Mouse (Mus musculus): ENCODE measurements around the gene Traip. TPM values are rescaled to one million over a fixed set of nuclear protein-coding genes. Genes with fewer than 3 reads are reported as not detected.

The Traip gene
- total RNA-seq (2021): 1 to 10 TPM; 1.0 to 1.3 TPM

DNA sequence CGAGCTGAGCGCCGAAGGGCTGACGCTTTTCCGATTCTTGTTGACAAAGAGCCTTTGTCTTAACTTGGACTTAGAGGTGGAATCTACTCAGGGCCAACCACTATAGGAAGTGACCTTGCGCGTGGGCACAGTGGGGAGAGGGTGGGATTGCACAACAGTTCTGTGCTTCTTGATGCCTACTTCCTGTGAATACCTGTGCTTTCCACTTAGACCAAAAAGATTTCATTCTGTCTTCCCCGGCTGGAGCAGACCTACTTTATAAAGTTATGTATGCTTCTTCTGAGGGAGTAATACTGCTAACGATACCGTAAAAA, at the start of gene Traip:
Traip (plus strand) TSS at position 215 of the 314 bp plus-strand sequence.
- no peak for DNase-seq
- intact Hi-C loops (cut with DNase I): no loop called here

DNA sequence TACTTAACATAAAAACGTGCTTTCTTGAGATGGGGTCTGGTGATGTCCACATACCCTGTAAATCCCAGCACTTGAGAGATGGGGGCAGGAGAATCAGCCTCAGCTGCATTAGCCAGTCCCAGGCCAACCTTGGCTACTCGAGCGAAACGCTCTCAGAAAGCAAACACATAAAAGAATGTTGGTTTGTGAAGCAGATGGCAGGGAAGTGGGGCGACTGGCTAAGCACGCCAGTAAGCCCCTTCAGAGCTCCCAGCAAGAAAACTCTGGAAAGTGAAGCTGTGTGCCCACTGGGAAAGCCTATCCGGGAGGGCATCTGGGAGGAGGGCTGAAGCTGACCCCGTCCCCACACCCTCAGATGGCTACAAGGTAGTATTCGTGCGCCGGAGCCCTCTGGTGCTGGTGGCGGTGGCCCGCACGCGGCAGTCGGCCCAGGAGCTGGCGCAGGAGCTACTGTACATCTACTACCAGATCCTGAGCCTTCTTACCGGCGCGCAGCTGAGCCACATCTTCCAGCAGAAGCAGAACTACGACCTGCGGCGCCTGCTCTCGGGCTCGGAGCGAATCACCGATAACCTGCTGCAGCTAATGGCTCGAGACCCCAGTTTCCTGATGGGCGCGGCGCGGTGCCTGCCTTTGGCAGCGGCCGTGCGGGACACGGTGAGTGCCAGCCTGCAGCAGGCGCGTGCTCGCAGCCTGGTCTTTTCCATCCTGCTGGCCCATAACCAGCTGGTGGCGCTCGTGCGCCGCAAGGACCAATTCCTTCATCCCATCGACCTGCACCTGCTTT, 48.9 kb upstream of the Traip start:
- intact Hi-C loops (cut with DNase I): no loop called here
- peak in 1 of 2 experiments; percentile 28 for DNase-seq

DNA sequence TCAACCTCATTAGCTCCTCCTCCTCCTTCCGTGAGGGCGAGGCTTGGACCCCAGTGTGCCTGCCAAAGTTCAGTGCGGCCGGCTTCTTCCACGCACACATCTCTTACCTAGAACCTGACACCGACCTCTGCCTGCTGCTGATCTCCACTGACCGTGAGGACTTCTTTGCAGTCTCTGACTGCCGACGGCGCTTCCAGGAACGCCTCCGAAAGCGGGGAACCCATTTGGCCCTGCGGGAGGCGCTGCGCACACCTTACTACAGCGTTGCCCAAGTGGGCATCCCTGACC, 48.4 kb upstream of the Traip start:
- DNase-seq: no peak
- intact Hi-C loops (cut with DNase I): no loop called here

DNA sequence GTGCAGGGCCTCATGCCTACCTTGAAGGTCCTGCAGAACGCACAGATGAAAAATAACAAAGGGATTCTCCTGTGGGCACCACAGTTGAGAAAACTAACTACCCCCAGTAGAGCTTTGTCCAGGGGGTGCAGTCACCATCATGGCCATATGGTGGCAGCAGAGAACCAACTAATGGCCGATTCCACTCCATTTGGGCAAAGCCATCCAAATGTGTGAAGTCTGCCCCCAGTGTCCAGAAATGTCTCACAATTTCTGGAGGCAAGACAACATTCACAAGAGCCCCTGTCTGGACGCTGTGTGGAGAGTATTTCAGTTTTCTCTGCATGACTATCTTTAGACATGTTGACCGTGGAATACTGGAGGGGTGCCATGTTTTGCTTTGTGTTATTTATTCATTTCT, 45.2 kb upstream of the Traip start:
- DNase-seq: peak; percentile 88 to 94
- intact Hi-C loops (cut with DNase I): loop anchor here (1.0 kb wide), 3 partner anchors 59 to 163 kb away; partner anchors contain the start of gene Amigo3

- intact Hi-C loops (cut with DNase I): no loop called here
- peak; percentile 80 to 81 for DNase-seq
These were observed 43.5 kb upstream of the Traip start, which contains the start of gene Mst1r for GRCm38 (mm10) chr9:107906252-107906966. Gene Mst1r (plus strand): TSS chr9:107906873.

- intact Hi-C loops (cut with DNase I): no loop called here
- DNase-seq: peak in 1 of 2 experiments; percentile 43
These were observed 42.8 kb upstream of the Traip start for GRCm38 (mm10) chr9:107906967-107907800.

DNA sequence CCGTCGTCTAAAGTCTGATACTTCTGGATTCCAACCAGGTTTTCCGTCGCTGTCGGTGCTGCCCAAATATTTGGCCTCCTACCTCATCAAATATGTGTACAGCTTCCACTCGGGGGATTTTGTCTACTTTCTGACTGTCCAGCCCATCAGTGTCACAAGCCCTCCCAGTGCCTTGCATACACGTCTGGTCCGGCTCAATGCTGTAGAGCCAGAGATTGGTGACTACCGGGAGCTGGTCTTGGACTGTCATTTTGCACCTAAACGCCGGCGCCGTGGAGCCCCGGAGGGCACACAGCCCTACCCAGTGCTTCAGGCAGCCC, 42.2 kb upstream of the Traip start:
- intact Hi-C loops (cut with DNase I): no loop called here
- peak in 1 of 2 experiments; percentile 20 for DNase-seq

- peak; percentile 41 to 51 for DNase-seq
- intact Hi-C loops (cut with DNase I): no loop called here
These were observed 41.4 kb upstream of the Traip start for GRCm38 (mm10) chr9:107908410-107909158.

DNA sequence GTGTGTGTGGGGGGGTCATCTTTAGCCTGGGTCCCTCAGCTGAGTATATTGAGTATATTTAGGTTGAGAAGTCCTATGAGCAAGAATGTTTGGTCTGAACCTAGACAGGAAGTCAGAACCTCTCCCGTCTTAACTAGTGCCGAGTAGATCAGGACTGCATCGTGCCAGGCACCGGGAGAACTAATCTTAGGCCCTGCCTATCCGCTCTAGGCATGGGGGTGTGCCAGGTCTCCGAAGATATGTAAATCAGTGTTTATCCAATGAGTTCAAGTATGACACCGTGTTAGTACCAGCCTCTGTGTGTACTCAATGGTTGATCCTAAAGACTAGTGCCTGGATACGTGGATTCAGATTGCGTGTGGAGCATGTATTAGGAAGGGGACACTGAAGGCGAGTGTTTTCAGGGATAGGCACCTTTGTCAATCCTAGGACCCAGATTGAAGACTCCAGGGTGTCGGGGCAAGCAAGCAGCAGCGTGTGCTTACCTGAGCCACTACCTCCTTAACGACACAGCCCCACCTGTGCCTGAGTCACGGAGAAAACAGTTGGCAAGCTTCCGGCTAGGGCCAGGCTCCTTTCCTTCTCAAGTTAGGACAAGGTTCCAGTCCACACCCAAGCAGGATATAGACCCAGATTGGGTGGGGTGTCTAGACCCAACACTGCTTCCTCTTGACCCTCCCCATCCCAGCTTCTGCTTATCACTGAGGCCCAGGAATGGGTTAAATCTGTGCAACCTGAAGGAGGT, 39.7 kb upstream of the Traip start:
- DNase-seq: no peak
- intact Hi-C loops (cut with DNase I): no loop called here

DNA sequence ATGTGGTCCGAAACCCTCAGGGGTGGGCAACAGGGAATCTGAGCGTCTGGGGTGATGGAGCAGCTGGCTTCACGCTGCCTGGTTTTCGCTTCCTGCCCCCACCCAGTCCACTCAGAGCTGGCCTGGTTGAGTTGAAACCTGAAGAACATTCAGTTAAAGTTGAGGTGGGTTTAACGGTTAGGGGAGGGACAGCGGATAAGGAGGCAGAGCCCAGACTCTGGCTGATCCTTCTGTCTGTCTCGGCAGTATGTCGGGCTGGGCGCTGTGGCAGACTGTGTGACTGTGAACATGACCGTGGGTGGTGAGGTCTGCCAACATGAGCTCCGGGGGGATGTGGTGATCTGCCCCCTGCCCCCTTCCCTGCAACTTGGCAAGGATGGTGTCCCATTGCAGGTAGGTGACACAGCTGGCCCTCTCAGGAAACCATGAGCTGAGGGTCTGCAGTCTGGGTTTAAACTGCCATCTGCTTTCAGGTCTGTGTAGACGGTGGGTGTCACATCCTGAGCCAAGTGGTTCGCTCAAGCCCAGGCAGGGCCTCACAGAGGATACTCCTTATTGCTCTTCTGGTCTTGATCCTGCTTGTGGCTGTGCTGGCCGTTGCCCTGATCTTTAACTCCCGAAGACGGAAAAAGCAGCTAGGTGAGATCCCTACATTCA, 35.0 kb upstream of the Traip start:
- intact Hi-C loops (cut with DNase I): no loop called here
- no peak for DNase-seq

- no peak for DNase-seq
- intact Hi-C loops (cut with DNase I): no loop called here
These were observed 31.9 kb upstream of the Traip start for GRCm38 (mm10) chr9:107917895-107918608.

DNA sequence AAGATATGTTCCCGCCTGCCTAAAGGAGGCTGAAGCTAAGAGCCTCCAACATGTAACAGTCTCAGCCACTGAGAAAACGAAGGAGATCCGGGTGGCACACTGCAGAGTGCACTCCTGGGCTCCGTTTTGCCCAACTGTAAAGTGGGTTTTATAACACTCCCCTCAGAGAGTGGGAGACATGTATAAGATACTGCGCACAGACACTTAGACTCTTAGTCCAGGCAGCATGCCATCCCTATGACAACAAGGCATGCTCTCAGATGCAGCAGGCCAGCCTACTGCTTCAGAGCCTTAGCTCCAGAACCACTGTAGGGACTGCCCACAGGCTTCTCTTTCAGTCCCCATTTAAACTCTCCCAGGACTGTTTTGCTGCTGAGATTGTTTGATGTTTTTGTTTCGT, 31.1 kb upstream of the Traip start:
- no peak for DNase-seq
- intact Hi-C loops (cut with DNase I): no loop called here

GRCm38 (mm10) chr9:107919441-107919840, 30.5 kb upstream of the Traip start:
- no peak for DNase-seq
- intact Hi-C loops (cut with DNase I): no loop called here

DNA sequence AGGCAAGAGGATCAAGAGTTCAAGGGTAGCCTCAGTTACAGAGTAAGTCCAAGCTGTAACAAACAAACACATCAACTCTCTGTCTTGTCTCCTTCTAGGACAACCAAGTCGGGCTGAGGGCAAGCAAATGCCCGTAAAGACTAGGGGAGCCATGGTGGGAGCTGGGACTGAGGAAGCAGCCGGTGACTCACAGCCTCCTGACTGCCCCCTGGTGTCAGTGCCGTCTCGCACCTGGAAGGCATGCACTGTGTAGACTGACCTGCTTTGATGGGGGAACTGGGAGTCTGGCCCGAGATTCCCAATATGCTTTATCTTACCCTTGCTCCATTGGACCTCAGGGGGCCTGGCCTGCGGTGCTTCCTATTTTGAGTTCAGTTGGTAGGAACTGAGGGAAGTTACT, 26.9 kb upstream of the Traip start:
- DNase-seq: peak; percentile 31 to 36
- intact Hi-C loops (cut with DNase I): no loop called here

GRCm38 (mm10) chr9:107923956-107924355, 26.0 kb upstream of the Traip start:
- peak; percentile 51 to 56 for DNase-seq
- intact Hi-C loops (cut with DNase I): no loop called here

DNA sequence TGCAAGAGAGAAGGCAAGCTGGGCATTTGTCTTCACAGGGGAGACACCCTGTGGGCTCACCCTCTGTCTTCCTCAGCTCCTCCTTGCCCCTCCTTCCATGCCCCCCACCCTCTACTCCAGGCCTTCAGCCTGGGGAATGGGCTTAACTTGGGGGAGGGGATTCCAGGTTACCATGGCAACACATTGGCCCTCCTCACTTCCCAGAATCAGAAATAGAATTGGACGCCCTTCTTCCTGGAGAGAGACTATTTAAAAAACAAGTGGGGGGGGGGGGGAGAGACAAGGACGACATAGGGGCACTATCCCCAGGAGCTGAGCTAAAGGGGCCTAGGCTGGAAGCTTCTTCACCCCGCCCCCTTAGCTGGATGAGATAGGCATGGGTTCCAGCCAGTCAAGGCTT, 24.7 kb upstream of the Traip start:
- no peak for DNase-seq
- intact Hi-C loops (cut with DNase I): no loop called here

GRCm38 (mm10) chr9:107926920-107927420, 23.0 kb upstream of the Traip start:
- intact Hi-C loops (cut with DNase I): no loop called here
- DNase-seq: peak in 1 of 2 experiments; percentile 14

GRCm38 (mm10) chr9:107927749-107928148, 22.2 kb upstream of the Traip start:
- no peak for DNase-seq
- intact Hi-C loops (cut with DNase I): no loop called here

- DNase-seq: no peak
- intact Hi-C loops (cut with DNase I): no loop called here
These were observed 21.8 kb upstream of the Traip start, which contains the start of gene Actl11 for GRCm38 (mm10) chr9:107928169-107928568. Gene Actl11 (plus strand): TSS chr9:107928469.

Measured in heart, postnatal 36 days (tissue).